Mouse (Mus musculus) MEL (cell line): Measurements from ENCODE around the gene Vsig10. TPM values are rescaled to one million over a fixed set of nuclear protein-coding genes. Genes with fewer than 3 reads are reported as not detected.

Experiments used
- DNase-seq: peaks from one replicate; pipeline ENCODE4 v3.0.0; 2011; ENCODE audit warnings: low read depth, low spot score
- H3K27ac ChIP-seq: 2 replicates; pipeline ENCODE4 v1.5.1; 2012; ENCODE audit warnings: low read depth, mild to moderate bottlenecking, control low read depth, low read length, moderate library complexity; ENCODE audit not compliant: control insufficient read depth
- H3K27me3 ChIP-seq, 2 experiments: fragments of 150-350 bp in 1 of 2; sonication (generic) in 1 of 2; 2 replicates each; pipeline ENCODE4 v1.6.1; 2012; ENCODE audit warnings: low read length in 2 of 2, mild to moderate bottlenecking in 2 of 2, improper control_type of control experiment in 1 of 2, moderate library complexity in 1 of 2; ENCODE audit not compliant: insufficient read depth in 2 of 2, control insufficient read depth in 1 of 2
- H3K36me3 ChIP-seq, 2 experiments: 2 replicates each; pipeline ENCODE4 v1.6.1; 2012 to 2014; ENCODE audit warnings: low read length in 2 of 2, improper control_type of control experiment in 1 of 2, inconsistent platforms in 1 of 2, mild to moderate bottlenecking in 1 of 2; ENCODE audit not compliant: insufficient read depth in 2 of 2, control insufficient read depth in 1 of 2
- H3K4me1 ChIP-seq, 2 experiments: fragments of 150-350 bp in 1 of 2; sonication (generic) in 1 of 2; 2 replicates each; pipeline ENCODE4 v1.6.1; 2012; ENCODE audit warnings: low read length in 2 of 2, improper control_type of control experiment in 1 of 2, mild to moderate bottlenecking in 1 of 2; ENCODE audit not compliant: insufficient read depth in 2 of 2, control insufficient read depth in 1 of 2
- H3K4me3 ChIP-seq, 2 experiments: fragments of 150-350 bp in 1 of 2; sonication (generic) in 1 of 2; 2 replicates each; pipeline ENCODE4 v1.5.1; 2012; ENCODE audit warnings: low read depth in 2 of 2, low read length in 2 of 2, mild to moderate bottlenecking in 2 of 2, moderate library complexity in 2 of 2, control low read depth in 1 of 2, improper control_type of control experiment in 1 of 2; ENCODE audit not compliant: control insufficient read depth in 1 of 2, insufficient read depth in 1 of 2
- H3K79me2 ChIP-seq: 2 replicates; pipeline ENCODE4 v1.6.1; 2012; ENCODE audit warnings: mild to moderate bottlenecking, low read length, moderate library complexity; ENCODE audit not compliant: control insufficient read depth, poor library complexity, insufficient read depth
- H3K9ac ChIP-seq: 2 replicates; pipeline ENCODE4 v1.6.1; 2012; ENCODE audit warnings: low read depth, mild to moderate bottlenecking, control low read depth, low read length, moderate library complexity; ENCODE audit not compliant: control insufficient read depth, poor library complexity, severe bottlenecking
- H3K9me3 ChIP-seq: fragments of 150-350 bp; sonication (generic); replicated peaks from 2 replicates; pipeline ENCODE4 v1.6.1; 2012; ENCODE audit warnings: mild to moderate bottlenecking, low read length, improper control_type of control experiment, moderate library complexity; ENCODE audit not compliant: insufficient read depth
- BHLHE40 ChIP-seq: IDR thresholded peaks from 2 replicates; pipeline ENCODE4 v1.6.1; 2012; ENCODE audit warnings: low read depth, mild to moderate bottlenecking, inconsistent platforms, low read length, improper control_type of control experiment, borderline replicate concordance
- CTCF ChIP-seq, 3 experiments: IDR thresholded peaks in 2 of 3; conservative IDR thresholded peaks in 1 of 3; 2 replicates each; pipeline ENCODE4 v1.5.1; 2011 to 2012; ENCODE audit warnings: low read length in 3 of 3, low read depth in 2 of 3, mild to moderate bottlenecking in 2 of 3, improper control_type of control experiment in 1 of 3, inconsistent platforms in 1 of 3, mixed read lengths in 1 of 3, moderate library complexity in 1 of 3; ENCODE audit not compliant: control insufficient read depth in 1 of 3, insufficient read depth in 1 of 3, poor library complexity in 1 of 3, severe bottlenecking in 1 of 3
- E2F4 ChIP-seq: IDR thresholded peaks from 2 replicates; pipeline ENCODE4 v1.6.1; 2011; ENCODE audit warnings: low read depth, low read length, improper control_type of control experiment, borderline replicate concordance
- EP300 ChIP-seq, 2 experiments: IDR thresholded peaks; 2 replicates each; pipeline ENCODE4 v1.6.1; 2011; ENCODE audit warnings: improper control_type of control experiment in 2 of 2, low read length in 2 of 2, low read depth in 1 of 2, mild to moderate bottlenecking in 1 of 2
- GATA1 ChIP-seq: IDR thresholded peaks from 2 replicates; pipeline ENCODE4 v1.6.1; 2011; ENCODE audit warnings: low read depth, low read length, improper control_type of control experiment
- HCFC1 ChIP-seq: IDR thresholded peaks from 2 replicates; pipeline ENCODE4 v1.6.1; 2012; ENCODE audit warnings: low read depth, mild to moderate bottlenecking, inconsistent platforms, low read length, improper control_type of control experiment, moderate library complexity
- JUND ChIP-seq: IDR thresholded peaks from 2 replicates; pipeline ENCODE4 v1.6.1; 2011; ENCODE audit warnings: low read depth, mild to moderate bottlenecking, improper control_type of control experiment, low read length
- MAX ChIP-seq: IDR thresholded peaks from 2 replicates; pipeline ENCODE4 v1.6.1; 2011; ENCODE audit warnings: low read length, improper control_type of control experiment
- MYC ChIP-seq: IDR thresholded peaks from 2 replicates; pipeline ENCODE4 v1.6.1; 2011; ENCODE audit warnings: low read depth, mild to moderate bottlenecking, low read length, improper control_type of control experiment, moderate library complexity
- NELFE ChIP-seq: IDR thresholded peaks from 2 replicates; pipeline ENCODE4 v1.6.1; 2011; ENCODE audit warnings: low read depth, low read length, improper control_type of control experiment
- POLR2A ChIP-seq, 2 experiments: IDR thresholded peaks; 2 replicates each; pipeline ENCODE4 v1.6.1; 2011 to 2012; ENCODE audit warnings: low read length in 2 of 2, mild to moderate bottlenecking in 2 of 2, control low read depth in 1 of 2, improper control_type of control experiment in 1 of 2, low read depth in 1 of 2, moderate library complexity in 1 of 2; ENCODE audit not compliant: control insufficient read depth in 1 of 2, insufficient read depth in 1 of 2, poor library complexity in 1 of 2
- POLR2AphosphoS2 ChIP-seq: IDR thresholded peaks from 2 replicates; pipeline ENCODE4 v1.6.1; 2011; ENCODE audit warnings: low read length, improper control_type of control experiment
- RAD21 ChIP-seq: IDR thresholded peaks from 2 replicates; pipeline ENCODE4 v1.6.1; 2011; ENCODE audit warnings: mild to moderate bottlenecking, low read depth, low read length, improper control_type of control experiment
- RCOR1 ChIP-seq: IDR thresholded peaks from 2 replicates; pipeline ENCODE4 v1.6.1; 2012; ENCODE audit warnings: low read depth, mild to moderate bottlenecking, inconsistent platforms, low read length, improper control_type of control experiment
- SMC3 ChIP-seq: IDR thresholded peaks from 2 replicates; pipeline ENCODE4 v1.6.1; 2011; ENCODE audit warnings: low read depth, low read length, improper control_type of control experiment
- TCF12 ChIP-seq: IDR thresholded peaks from 2 replicates; pipeline ENCODE4 v1.6.1; 2014; ENCODE audit warnings: low read depth, mild to moderate bottlenecking, inconsistent platforms, low read length, improper control_type of control experiment, moderate library complexity
- UBTF ChIP-seq: IDR thresholded peaks from 2 replicates; pipeline ENCODE4 v1.6.1; 2012; ENCODE audit warnings: low read depth, mild to moderate bottlenecking, inconsistent platforms, low read length, improper control_type of control experiment, moderate library complexity, borderline replicate concordance; ENCODE audit not compliant: insufficient read depth
- ZC3H11A ChIP-seq: IDR thresholded peaks from 2 replicates; pipeline ENCODE4 v1.6.1; 2012; ENCODE audit warnings: low read depth, mild to moderate bottlenecking, inconsistent platforms, low read length, improper control_type of control experiment
- ZKSCAN1 ChIP-seq: IDR thresholded peaks from 2 replicates; pipeline ENCODE4 v1.6.1; 2012; ENCODE audit warnings: low read depth, mild to moderate bottlenecking, inconsistent platforms, low read length, improper control_type of control experiment, moderate library complexity
- polyA plus RNA-seq, 2 experiments: library from polyadenylated mRNA; stranded (reverse) in 1 of 2; unstranded in 1 of 2; fragments of >175 nt in 1 of 2; fragments of >200 nt in 1 of 2; gene quantifications; 2 replicates each; pipeline versions ENCODE4 v1.2.1 to v1.2.4; 2012; ENCODE audit warnings: low replicate concordance in 2 of 2, low read depth in 1 of 2; ENCODE audit not compliant: insufficient read length in 2 of 2, insufficient read depth in 1 of 2, missing spikeins in 1 of 2
- total RNA-seq: library from RNA; depleted of rRNA; stranded (reverse); fragments of 300-350 nt; gene quantifications from 2 replicates; pipeline ENCODE4 v1.2.3, GENCODE M21; 2012; rRNA removed

Gene Vsig10
- total RNA-seq (4.3 and 5.3 TPM in 2 replicates), polyA plus RNA-seq (1 to 10 TPM in 1 of 2 experiments, not detected in 1; 8.9 TPM)

GRCm38 (mm10) chr5:117318741-117319629, at the start of gene Vsig10:
Gene Vsig10, plus strand, starts transcription at chr5:117319083.
- Histone ChIP-seq H3K79me2 (no peaks in the 10 kb centered on the region; the same call in 1 of the 2 replicates), H3K27me3 (no peaks in the 10 kb centered on the region; a peak in 1 of 4 replicates), H3K4me3 (peak within 1 kb of the TSS; percentile 60 to 69), H3K9ac (peak within 1 kb of the TSS; percentile 83), H3K4me1 (peaks cover 7 to 15% of the 10 kb centered on the region in 2 experiments), H3K9me3 (no peaks in the 10 kb centered on the region), H3K27ac (no peak within 1 kb of the TSS), H3K36me3 (peaks cover 0 to 15% of the 10 kb centered on the region in 2 experiments; a peak in 2 of 4 replicates)
- TF ChIP-seq EP300 (IDR thresholded peaks at IDR 0.05; ENCODE audit: low read depth in 1 of 2, low read length in 2 of 2) (no peak), TCF12 (no peak), HCFC1 (0 out of 2 replicates have a peak, but pooled peaks have one; percentile 34), SMC3 (no peak), CTCF (IDR thresholded peaks at IDR 0.05 in 2 of 3, conservative IDR thresholded peaks at IDR 0.05 in 1 of 3; ENCODE audit: control insufficient read depth in 1 of 3, insufficient read depth in 1 of 3, low read depth in 2 of 3, low read length in 3 of 3, poor library complexity in 1 of 3, severe bottlenecking in 1 of 3) (peak in 2 of 3 experiments; percentile 14 to 32; a peak in 3 of 6 replicates), E2F4 (no peak), RCOR1 (no peak), POLR2AphosphoS2 (no peak), POLR2A (IDR thresholded peaks at IDR 0.05; ENCODE audit: control insufficient read depth in 1 of 2, insufficient read depth in 1 of 2, low read depth in 1 of 2, low read length in 2 of 2, poor library complexity in 1 of 2) (peak in 1 of 2 experiments; percentile 54; a peak in 2 of 4 replicates), MYC (no peak), ZKSCAN1 (no peak), MAX (peak; percentile 25; the same call in 1 of the 2 replicates), BHLHE40 (no peak), ZC3H11A (no peak), RAD21 (no peak), UBTF (0 out of 2 replicates have a peak, but pooled peaks have one; percentile 82), JUND (no peak), NELFE (no peak), GATA1 (no peak)
- DNase-seq = peak; percentile 58
